Mouse (Mus musculus): ENCODE results near the gene Speg.

Speg gene

DNA sequence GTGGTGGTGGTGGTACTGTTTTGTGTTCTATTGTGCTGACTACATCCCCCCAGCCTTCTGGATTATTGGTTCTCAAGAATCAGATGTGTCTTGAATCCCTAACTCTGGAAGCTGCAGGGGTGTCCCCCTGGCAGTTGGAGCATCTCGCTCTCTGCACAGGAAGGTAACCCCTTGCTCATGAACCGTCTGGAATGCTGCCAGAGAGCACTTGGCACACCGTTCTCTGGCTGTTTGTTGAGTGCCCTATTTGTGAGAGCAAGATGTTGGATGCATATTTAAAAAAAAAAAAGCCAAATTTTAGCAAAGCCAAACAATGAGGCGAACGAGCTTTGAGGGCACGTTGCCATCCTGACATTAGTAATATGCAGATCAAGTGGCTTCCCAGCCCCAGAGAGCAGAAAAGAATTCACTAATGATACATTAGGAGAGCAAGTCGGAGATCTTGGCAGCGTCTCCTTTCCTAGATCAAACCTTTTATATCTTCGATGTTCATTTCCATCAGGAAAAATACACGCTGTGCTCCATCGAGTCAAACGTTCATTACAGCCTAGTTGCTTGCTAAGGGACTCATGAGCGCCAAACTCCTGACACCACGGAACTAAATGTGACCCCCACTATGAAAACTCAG, 9.5 kb upstream of the Speg start:
- DNase-seq, result peak; percentile 65

DNA sequence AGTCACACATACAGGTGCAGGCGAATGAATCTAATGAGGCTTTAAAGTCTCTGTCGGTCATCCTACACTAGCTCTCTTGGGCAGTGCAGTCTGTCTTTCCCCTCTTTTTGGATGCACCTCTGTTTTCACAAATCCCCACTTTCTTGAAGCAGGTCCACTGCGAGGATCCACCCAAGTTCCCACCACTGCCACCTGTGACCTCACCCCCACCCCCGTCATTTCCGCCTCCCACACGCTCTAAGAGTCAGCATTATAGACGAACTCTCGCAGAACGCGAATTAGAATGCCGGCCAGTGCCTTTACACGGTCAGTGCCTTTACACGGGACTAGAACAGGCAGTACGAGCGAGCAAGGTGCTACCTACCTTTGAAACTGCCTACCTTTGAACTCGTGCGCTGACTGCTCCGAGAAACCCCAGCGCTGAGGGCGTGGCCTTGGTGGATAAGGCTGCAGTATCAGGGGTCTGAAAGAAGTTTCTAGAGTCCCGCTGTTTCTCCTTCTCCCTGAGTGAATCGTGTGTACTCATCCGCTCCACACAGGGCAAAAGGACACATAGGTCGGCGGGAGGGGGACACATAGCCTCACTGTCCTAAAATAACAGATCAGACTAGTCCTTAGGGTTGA, 5.6 kb upstream of the Speg start:
- DNase-seq, result no peak

GRCm38 (mm10) chr1:75369984-75370660, 5.0 kb upstream of the Speg start:
- peak; percentile 98 for DNase-seq

DNA sequence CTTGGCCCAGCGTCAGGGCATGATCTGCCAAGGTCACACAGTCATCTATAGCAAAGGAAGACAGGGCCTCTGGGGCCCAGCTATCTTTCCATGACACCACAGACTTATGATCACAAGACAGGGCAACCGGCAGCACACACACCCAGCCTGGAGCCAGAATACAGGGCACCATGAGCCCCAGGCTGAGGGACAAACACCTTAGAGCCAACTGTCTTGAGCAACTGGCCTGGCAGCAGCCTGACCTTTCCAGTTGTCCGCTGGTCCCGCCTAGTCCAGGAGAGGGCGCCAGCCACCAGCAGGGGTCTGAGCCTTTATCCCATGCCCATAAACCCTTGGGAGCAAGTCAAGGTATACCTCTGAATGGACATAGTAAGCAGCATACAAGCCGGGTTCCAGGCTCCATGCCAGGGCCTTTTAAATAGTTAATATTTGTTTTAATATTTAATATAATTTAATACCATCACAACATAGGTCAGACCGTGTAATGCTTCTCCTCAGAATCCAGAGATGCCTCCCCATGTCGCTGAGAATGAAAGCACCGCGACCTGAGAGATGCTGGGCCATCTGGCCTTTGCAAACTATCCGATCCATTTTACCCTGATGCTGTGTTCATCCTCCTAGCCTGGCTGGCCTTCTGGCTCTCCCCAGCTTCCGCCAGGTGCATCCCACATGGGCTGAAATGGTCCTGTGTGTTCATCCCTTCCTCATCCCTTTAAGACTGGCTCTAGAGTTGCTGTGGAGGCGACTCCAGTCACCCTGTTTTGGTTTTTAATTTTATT, 3.6 kb upstream of the Speg start:
- peak; percentile 79 for DNase-seq

DNA sequence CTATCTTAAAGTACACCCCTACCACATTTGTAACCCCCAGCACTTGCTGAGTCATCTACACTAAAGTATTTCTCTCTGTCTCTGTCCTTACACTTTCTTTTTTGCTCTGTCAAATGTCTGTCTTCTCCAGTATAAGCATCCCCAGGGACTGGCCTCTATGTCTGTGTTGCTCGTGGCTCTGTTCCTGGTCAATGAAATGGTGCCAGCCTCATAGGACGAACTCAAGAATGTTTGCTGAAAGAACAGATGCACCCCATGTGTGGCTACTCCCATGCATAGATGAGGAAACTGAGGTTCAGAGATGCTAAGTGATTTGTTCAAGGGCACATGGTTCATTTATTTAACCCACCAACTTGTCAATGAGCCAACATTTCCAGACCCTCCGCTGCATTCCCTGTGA, 2.6 kb upstream of the Speg start:
- DNase-seq, result peak; percentile 33

- DNase-seq, result peak; percentile 12
Measured at GRCm38 (mm10) chr1:75373276-75373675, 1.8 kb upstream of the Speg start.

- DNase-seq, result peak; percentile 38
Measured at GRCm38 (mm10) chr1:75379196-75379595, 4.1 kb downstream of the Speg start.

DNA sequence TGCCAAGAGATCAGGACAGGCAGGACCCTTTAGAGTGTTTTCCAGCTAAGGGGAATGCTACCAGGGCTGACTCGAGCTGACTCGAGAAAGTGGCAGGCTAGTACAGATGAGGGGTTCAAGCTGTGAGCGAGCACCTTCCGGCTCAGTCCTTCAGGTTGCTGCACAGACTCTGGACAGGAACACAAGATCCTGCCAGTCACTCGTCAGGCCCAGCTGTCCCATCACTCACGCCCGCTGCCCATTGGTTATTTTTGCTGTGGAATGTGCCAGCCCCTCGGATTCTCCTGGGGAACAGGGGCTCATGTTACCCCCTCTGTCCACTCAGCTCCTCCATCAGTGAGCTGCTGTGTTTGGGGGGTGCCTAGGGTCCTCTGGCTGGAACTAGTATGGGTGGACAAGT, 4.8 kb downstream of the Speg start:
- DNase-seq, result no peak

GRCm38 (mm10) chr1:75380951-75381350, 5.9 kb downstream of the Speg start:
- DNase-seq, result no peak

DNA sequence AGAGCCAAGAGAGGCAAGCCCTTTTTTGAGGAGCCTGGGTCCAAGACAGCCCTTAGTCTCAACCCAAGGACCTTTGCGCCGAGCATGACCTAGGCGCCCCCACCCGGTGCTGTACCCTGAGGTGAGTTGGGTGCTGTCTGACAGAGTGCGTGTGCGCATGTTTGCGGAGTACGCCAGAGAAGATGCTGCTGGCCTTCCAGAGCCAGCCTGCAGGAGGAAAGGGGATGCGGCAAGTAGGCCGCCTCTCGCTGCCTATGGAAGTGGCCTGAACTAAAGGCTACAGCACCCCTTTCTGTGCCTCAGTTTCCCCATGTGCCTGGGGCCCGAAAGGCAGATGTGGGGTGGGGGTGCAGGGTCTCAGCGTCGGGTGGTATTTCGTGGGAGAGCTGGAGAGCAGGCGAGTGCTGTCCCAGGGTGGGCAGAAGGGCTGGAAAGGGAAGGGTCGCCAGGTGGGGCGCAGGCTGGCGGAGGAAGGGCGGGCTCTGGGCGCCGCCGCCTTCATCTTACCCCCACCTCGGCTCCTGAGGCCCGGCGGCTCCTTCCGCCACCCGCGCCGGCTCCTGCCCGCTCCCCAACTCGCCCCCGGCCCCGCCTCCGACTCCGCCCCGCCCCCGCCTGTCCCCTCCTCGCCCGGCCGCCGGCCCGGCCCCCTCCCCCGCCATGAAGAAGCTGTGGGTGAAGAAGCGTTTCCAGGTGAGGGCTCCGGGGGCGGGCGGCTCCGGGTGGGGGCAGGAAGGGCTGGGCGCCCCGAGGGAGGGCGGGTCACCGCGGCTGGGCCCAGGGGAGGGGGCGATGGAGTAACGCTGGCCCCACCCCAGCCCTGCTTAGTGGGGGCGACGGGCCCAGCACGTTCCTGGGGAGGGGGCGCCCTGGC, 6.6 kb downstream of the Speg start:
- peak; percentile 71 for DNase-seq

DNA sequence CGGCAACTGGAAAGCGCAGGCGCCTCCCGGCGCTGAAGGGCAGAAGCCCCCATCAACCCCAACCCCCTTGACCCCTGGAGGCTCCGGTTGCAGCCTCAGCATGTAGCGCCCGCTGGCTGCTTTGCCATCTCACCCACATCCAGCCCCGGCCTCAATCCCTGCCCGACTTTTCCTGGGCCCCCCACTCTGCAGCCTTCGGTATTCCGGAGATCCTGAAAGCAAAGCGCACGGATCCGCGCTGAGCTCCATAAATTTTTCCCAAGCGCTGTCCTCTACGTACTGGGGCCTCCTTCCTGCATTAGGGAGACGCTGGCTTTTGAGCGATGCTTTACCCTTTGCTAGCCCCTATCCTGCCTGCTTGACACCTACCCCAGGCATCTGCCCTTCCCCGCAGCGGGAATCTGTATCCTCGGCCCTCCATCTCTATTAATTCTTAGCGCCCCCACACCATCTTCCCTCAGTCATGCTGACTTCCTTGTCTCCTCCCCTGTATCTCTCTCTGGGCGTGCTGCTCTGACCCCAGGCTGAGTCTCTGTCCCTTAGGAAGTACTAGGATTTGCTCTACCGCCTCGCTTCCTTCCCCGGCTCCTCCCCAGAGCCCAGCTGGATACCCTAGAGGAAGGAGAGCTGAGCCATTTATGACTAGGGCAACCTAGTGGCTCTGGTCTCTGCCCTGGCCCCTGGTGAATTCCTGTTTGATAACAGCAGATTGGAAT, 7.4 kb downstream of the Speg start:
- peak; percentile 67 for DNase-seq

- peak; percentile 50 for DNase-seq
Measured at GRCm38 (mm10) chr1:75384470-75385141, 9.5 kb downstream of the Speg start.

- peak; percentile 41 for DNase-seq
Measured at GRCm38 (mm10) chr1:75385142-75385730, 10.1 kb downstream of the Speg start.

GRCm38 (mm10) chr1:75386149-75386548, 11.1 kb downstream of the Speg start:
- DNase-seq, result peak; percentile 33

DNA sequence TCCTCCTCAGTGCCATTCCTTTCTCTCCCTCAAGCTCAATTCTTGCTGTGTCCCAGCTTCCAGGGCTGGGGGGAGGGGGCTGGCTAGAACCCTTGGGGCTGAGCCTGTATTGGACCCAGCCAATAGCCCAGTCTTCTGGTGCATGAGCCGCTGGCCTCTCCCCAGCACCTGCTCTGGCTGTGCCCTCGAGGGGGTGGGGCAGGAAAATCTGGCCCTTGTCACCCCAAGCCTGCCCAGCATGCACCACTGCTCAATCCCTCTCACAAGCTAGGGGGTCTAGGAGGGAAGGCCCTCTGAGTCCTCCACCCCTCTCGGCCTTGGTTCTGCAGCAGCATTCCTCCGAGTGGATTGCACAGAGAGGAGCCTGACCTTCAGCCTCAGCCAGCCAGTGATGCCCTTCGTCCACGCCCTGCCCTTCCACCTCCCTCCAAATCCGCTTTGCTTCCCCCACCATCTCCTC, 12.4 kb downstream of the Speg start:
- DNase-seq, result peak; percentile 51

DNA sequence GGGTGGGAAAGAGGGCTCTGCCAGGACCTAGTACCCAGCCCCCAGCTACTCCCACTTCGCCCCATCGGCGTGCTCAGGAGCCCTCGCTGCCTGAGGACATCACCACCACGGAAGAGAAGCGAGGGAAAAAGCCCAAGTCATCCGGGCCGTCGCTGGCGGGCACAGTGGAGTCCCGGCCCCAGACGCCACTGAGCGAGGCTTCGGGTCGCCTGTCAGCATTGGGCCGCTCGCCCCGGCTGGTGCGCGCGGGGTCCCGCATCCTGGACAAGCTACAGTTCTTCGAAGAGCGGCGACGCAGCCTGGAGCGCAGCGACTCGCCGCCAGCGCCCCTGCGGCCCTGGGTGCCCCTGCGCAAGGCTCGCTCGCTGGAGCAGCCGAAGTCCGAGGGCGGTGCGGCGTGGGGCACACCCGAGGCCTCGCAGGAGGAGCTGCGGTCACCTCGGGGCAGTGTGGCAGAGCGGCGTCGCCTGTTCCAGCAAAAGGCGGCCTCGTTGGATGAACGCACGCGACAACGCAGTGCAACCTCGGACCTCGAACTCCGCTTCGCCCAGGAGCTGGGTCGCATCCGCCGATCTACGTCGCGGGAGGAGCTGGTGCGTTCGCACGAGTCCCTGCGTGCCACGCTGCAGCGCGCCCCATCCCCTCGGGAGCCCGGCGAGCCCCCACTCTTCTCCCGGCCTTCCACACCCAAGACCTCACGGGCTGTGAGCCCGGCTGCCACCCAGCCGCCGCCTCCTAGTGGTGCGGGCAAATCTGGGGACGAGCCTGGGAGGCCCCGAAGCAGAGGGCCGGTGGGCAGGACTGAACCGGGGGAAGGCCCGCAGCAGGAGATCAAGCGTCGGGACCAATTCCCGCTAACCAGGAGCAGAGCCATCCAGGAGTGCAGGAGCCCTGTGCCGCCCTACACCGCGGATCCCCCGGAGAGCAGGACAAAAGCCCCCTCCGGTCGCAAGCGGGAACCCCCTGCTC, 13.1 kb downstream of the Speg start:
- peak; percentile 48 for DNase-seq

DNA sequence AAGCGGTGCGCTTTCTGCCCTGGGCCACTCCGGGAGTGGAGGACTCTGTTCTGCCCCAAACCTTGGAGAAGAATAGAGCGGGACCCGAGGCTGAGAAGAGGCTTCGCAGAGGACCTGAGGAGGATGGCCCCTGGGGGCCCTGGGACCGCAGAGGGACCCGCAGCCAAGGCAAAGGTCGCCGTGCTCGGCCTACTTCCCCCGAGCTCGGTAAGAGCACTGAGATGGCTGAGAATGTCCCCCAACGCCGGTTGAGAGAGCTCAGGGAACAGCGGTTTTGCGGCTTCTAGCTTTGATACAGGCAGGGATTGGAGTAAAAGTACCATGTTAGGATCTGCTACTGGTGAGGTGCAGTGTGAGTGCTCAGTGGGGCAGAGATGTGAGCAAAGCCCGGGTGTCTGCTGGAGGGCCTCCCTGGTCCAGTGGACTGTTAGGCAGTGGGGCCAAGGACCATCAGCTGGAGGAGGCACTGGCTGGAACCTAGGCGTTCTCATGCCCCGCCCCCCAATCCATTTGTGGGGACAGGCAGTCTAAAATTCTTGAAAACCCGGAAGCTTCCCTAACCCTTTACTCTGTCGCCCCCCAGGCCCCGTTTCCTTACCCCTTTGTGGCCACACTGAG, 13.9 kb downstream of the Speg start:
- DNase-seq, result peak; percentile 38

GRCm38 (mm10) chr1:75393139-75393538, 18.0 kb downstream of the Speg start:
- peak; percentile 92 for DNase-seq

DNA sequence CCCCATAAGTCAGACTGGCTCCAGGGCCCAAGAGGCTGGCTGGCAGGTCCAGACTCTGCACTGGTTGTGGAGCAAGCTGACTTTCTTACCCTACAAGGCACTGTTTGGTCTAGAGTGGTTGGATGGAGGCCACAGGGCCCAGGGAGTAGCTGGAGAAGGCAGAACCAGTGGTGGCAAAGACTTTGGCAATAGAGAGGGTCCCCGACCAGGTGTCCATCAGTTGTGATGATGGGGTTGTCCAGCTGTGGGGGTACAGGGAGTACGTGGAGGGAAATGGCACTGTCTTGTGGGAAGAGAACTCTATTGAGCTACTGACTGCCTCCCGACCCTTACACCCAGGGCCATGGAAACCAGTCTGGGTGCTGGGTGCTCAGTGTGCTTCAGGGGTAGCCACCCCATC, 18.7 kb downstream of the Speg start:
- peak; percentile 42 for DNase-seq
